Mouse (Mus musculus): Measurements from ENCODE around the gene Cnga2.

The Cnga2 gene

GRCm38 (mm10) chrX:72047918-72048317 lies 56.3 kb downstream of the Cnga2 start:
- no peak for DNase-seq (ENCODE audit: low spot score in 2 of 2)

Data from frontal cortex, postnatal 25 days (tissue).